Mouse (Mus musculus) monocyte, adult 2 months (primary cell): ENCODE measurements around the gene Cks1b.

Experiments used
- DNase-seq, 2 experiments: peaks; one replicate each; pipeline ENCODE4 v3.0.0; 2022; ENCODE audit warnings: low spot score in 2 of 2, low read depth in 1 of 2

Gene Cks1b

GRCm38 (mm10) chr3:89418170-89418860 lies at the start of gene Cks1b, which contains the start of gene Shc1:
Gene Cks1b (minus strand): TSS chr3:89418383.
Gene Shc1 (plus strand): TSS chr3:89418443.
- DNase-seq, result peak; percentile 89 to 91

GRCm38 (mm10) chr3:89458965-89459807 lies 41.0 kb upstream of the Cks1b start:
- peak; percentile 75 to 87 for DNase-seq

GRCm38 (mm10) chr3:89458372-89458964 lies 40.3 kb upstream of the Cks1b start:
- DNase-seq, result no peak

- peak; percentile 43 to 61 for DNase-seq
Measured at GRCm38 (mm10) chr3:89456726-89457665, 38.8 kb upstream of the Cks1b start.

- DNase-seq, result no peak
Measured at GRCm38 (mm10) chr3:89455786-89456285, 37.7 kb upstream of the Cks1b start.

- DNase-seq, result no peak
Measured at GRCm38 (mm10) chr3:89454401-89455177, 36.4 kb upstream of the Cks1b start, which contains the start of gene Pmvk. Gene Pmvk (plus strand): TSS chr3:89454541.

GRCm38 (mm10) chr3:89451916-89452315 lies 33.7 kb upstream of the Cks1b start:
- no peak for DNase-seq

GRCm38 (mm10) chr3:89449541-89449940 lies 31.4 kb upstream of the Cks1b start:
- DNase-seq, result peak in 1 of 2 experiments; percentile 54

- DNase-seq, result no peak
Measured at GRCm38 (mm10) chr3:89448720-89449537, 30.7 kb upstream of the Cks1b start.

- no peak for DNase-seq
Measured at GRCm38 (mm10) chr3:89440691-89441090, 22.5 kb upstream of the Cks1b start.

GRCm38 (mm10) chr3:89437269-89437668 lies 19.1 kb upstream of the Cks1b start:
- peak in 1 of 2 experiments; percentile 48 for DNase-seq

GRCm38 (mm10) chr3:89436176-89437113 lies 18.3 kb upstream of the Cks1b start, which contains the start of gene Pbxip1:
Gene Pbxip1 (plus strand): TSS chr3:89436706.
- peak in 1 of 2 experiments; percentile 54 for DNase-seq

GRCm38 (mm10) chr3:89435041-89435440 lies 16.9 kb upstream of the Cks1b start:
- no peak for DNase-seq

- no peak for DNase-seq
Measured at GRCm38 (mm10) chr3:89434532-89434931, 16.3 kb upstream of the Cks1b start.

- DNase-seq, result no peak
Measured at GRCm38 (mm10) chr3:89432606-89433005, 14.4 kb upstream of the Cks1b start.

- DNase-seq, result peak; percentile 66 to 80
Measured at GRCm38 (mm10) chr3:89430171-89431159, 12.3 kb upstream of the Cks1b start, which contains the start of gene Pygo2. Gene Pygo2 (plus strand): TSS chr3:89430214.
